Mouse (Mus musculus) stomach, embryonic 15.5 days (tissue): ENCODE results near the gene Etv4. TPM values are rescaled to one million over a fixed set of nuclear protein-coding genes. Genes with fewer than 3 reads are reported as not detected.

Source experiments
- ATAC-seq: fragments of 200-750 bp; cut with Nextera tagmentation; 2 replicates; pipeline ENCODE4 v1.8.0; 2017; ENCODE audit warnings: low read depth, moderate number of reproducible peaks, moderate TSS enrichment; ENCODE audit not compliant: insufficient read depth, low FRiP score
- H3K27ac ChIP-seq: fragments of 300-500 bp; sonication (generic); 2 replicates; pipeline ENCODE4 v1.5.1; 2015; ENCODE audit warnings: mild to moderate bottlenecking, inconsistent platforms
- H3K27me3 ChIP-seq: fragments of 300-500 bp; sonication (generic); replicated peaks from 2 replicates; pipeline ENCODE4 v1.6.1; 2015; ENCODE audit warnings: inconsistent platforms
- H3K36me3 ChIP-seq: fragments of 300-500 bp; sonication (generic); 2 replicates; pipeline ENCODE4 v1.6.1; 2015; ENCODE audit warnings: inconsistent platforms
- H3K4me1 ChIP-seq: fragments of 300-500 bp; sonication (generic); 2 replicates; pipeline ENCODE4 v1.6.1; 2015; ENCODE audit warnings: inconsistent platforms
- H3K4me2 ChIP-seq: fragments of 300-500 bp; sonication (generic); 2 replicates; pipeline ENCODE4 v1.6.1; 2015; ENCODE audit warnings: mild to moderate bottlenecking, inconsistent platforms
- H3K4me3 ChIP-seq: fragments of 300-500 bp; sonication (generic); replicated peaks from 2 replicates; pipeline ENCODE4 v1.5.1; 2015; ENCODE audit warnings: inconsistent platforms
- H3K9ac ChIP-seq: fragments of 300-500 bp; sonication (generic); 2 replicates; pipeline ENCODE4 v1.6.1; 2015; ENCODE audit warnings: inconsistent platforms
- H3K9me3 ChIP-seq: fragments of 300-500 bp; sonication (generic); 2 replicates; pipeline ENCODE4 v1.6.1; 2016; ENCODE audit warnings: inconsistent platforms
- WGBS: fragments of 180-500 bp; shearing (Covaris S2); methylation state at CpG from one replicate; pipeline ENCODE4 v1.1.7; 2015; 5-methylcytosine and 5-hydroxymethylcytosine counted together
- polyA plus RNA-seq: library from polyadenylated mRNA; unstranded; fragments of >200 nt; fragmentation: Nextera tagmentation; extraction: Ambion mirVana; gene quantifications from 2 replicates; pipeline ENCODE4 v1.2.1, GENCODE M21; 2015

The Etv4 gene
- polyA plus RNA-seq, 1 experiment from 2014 or later = 6.8 TPM

DNA sequence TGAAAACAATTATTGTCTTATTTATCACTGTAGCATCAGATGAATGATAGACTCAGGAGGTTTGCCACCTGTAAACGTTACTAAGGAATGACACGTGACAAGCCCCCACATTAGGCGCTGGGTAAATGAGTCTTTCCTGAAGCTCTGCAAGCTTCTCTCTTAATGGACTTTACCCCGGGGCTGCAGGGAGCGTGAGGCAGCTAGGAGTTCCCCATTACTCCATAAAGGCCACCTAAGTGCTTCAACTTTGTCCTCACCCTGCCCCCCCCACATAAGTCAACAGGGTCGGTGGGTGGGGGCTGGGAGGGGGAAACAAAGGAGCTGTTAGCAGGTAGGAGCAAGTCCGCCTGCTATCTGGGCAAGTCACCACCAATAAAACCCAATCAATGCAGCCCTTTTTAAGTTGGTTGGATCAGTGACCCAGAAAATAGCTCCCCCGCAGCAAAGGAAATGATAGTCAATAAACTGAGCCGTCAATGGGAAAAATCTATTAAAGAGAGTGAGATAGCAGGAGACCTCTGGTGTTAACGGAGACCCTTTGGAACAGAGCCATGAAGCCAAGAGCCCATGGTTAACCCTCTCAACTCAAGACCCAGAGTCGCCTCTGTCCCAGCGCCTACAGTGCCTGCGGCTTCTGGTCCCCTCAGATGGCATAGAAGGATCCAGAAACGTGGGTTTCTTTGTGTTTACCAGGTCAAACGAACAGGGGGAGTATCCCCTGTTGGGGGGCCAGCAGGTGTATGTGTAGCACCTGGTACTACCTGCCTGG, 24.1 kb upstream of the Etv4 start:
- WGBS = 29% methylated on average over 15 of the region's 15 CpGs
- H3K27ac ChIP-seq = no peak overlapping the region; the same call in 1 of the 2 replicates
- ATAC-seq = peak; percentile 71

DNA sequence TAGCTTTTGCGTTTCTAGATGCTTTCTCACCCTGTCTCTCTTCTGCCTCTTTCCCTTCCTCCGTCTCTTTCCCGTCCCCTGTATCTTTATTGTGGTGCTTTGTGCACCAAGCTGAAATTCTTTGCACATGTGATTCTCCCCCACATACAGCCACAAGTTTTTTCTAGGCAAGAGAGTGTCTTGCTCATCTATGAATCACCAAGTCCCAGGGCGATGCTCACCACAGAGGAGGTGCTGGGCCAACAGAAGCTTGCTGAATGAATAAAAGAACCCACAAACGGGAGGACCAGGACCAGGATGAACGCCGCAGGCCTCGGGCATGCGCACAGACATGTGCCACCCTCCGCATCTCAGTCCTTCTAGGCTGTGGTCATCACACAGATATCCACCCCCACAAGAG, 22.1 kb upstream of the Etv4 start:
- H3K9ac ChIP-seq = no peak overlapping the region
- H3K4me2 ChIP-seq = no peak overlapping the region
- no peaks in the 10 kb centered on the region for H3K4me1 ChIP-seq
- no peak overlapping the region for H3K4me3 ChIP-seq
- ATAC-seq = no peak
- WGBS = 84% methylated on average over 10 of the region's 10 CpGs
- H3K36me3 ChIP-seq = no peaks in the 10 kb centered on the region
- no peak overlapping the region for H3K27ac ChIP-seq
- no peaks in the 10 kb centered on the region for H3K9me3 ChIP-seq
- 0 out of 2 replicates have a peak, but pooled peaks cover 4% of the 10 kb centered on the region for H3K27me3 ChIP-seq

More for the DNA sequence above, 24.1 kb upstream of the Etv4 start:
- H3K9me3 ChIP-seq = no peaks in the 10 kb centered on the region
- no peak overlapping the region for H3K4me3 ChIP-seq
- H3K36me3 ChIP-seq = no peaks in the 10 kb centered on the region
- H3K9ac ChIP-seq = no peak overlapping the region
- 0 out of 2 replicates have a peak, but pooled peaks cover 8% of the 10 kb centered on the region for H3K27me3 ChIP-seq
- no peaks in the 10 kb centered on the region for H3K4me1 ChIP-seq
- H3K4me2 ChIP-seq = no peak overlapping the region

DNA sequence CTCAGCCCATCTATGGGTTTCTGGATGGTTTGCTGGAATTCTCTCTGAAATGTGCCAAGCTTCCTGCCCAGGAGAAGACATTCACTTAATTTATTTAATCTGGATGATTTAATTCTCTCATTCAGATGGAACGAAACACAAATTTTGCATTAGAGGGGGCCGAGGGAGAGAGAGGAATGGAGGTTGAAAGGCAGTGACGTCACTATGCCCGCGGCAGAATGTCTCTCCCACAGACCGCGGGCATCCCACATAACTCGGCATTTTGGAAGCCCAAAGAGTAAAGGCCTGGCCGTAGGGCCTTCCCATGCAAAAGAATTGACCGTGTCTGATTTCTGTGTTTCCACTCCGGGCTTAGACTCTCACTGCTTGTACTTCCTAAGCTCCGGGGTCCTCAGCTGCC, 21.6 kb upstream of the Etv4 start:
- Histone ChIP-seq H3K27me3 (0 out of 2 replicates have a peak, but pooled peaks cover 4% of the 10 kb centered on the region), H3K9ac (no peak overlapping the region), H3K9me3 (no peaks in the 10 kb centered on the region), H3K4me2 (no peak overlapping the region), H3K4me3 (no peak overlapping the region), H3K36me3 (no peaks in the 10 kb centered on the region), H3K27ac (no peak overlapping the region), H3K4me1 (no peaks in the 10 kb centered on the region)
- no peak for ATAC-seq
- WGBS = 62% methylated on average over 12 of the region's 12 CpGs

DNA sequence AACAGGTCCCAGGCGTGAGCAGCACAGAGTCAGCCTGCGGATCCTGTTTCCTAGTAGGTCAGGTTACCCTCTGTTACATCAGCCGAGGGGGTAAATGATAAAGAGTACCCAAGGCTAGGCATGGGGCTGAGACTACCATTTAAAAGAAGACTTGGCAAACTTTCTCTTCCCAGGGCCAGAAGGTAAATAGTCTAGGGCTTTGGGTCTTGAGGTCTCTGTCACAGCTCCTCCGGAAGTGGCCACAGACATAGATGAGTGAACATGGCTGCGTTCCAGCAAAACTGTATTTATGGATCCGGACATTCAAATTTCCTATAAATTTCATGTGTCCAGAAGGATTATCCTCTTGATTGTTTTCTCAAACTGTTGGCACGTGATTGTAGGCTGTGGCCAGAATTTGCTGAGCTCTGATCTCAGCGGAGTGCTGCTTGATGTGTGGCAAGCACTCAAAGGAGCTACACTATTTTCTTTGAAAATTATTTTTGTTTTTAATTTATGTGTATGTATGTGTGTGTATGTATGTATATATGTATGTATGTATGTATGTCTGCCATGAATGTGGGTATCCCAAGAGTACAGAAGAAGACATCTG, 20.0 kb upstream of the Etv4 start:
- no peaks in the 10 kb centered on the region for H3K36me3 ChIP-seq
- H3K27ac ChIP-seq = no peak overlapping the region
- no peak for ATAC-seq
- H3K4me1 ChIP-seq = peaks cover 4% of the 10 kb centered on the region; the same call in 1 of the 2 replicates
- H3K4me2 ChIP-seq = no peak overlapping the region
- no peaks in the 10 kb centered on the region for H3K9me3 ChIP-seq
- 75% methylated on average over 8 of the region's 8 CpGs for WGBS
- H3K4me3 ChIP-seq = no peak overlapping the region
- H3K27me3 ChIP-seq = 0 out of 2 replicates have a peak, but pooled peaks cover 4% of the 10 kb centered on the region
- no peak overlapping the region for H3K9ac ChIP-seq

DNA sequence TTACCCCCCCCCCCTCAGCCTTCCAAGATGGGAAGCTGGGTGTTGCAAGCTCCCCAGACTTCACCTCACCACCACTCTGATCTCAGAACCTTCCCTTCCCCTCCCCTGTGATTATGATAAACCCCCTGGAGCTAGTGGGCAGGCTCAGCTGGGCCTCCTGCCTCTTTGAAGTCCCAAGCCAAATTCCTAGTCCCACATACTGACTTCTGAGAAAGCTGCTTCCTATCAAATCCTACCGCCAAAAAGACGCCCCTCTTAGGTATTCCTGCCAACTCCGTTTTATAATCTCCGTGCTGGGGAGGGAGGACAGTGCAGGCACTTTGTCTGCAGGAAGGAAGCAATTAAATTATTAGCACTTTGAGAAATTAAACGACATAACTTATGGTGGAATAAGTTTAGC, 16.2 kb upstream of the Etv4 start:
- WGBS = 12% methylated on average over 5 of the region's 5 CpGs

DNA sequence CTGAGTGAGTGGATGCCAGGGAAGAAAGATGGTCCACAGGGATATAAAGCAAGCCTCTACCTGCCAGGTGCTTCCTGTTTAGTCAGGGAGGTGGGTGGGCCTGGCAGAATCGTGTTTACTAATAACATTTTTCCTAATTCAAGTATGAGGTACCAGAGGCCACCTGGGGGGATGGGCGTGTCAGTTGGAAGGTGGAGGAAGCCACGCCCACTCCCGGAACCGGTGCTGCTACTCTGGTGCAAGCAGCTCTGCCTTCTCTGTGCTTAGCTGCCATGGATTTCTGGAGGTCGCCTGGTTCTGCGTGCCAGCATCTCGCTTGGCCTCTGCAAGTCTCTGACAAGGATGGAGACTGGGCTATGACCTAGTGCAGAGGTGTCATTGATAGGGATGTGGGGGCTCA, 12.9 kb upstream of the Etv4 start:
- Histone ChIP-seq H3K4me2 (no peak overlapping the region), H3K9me3 (no peaks in the 10 kb centered on the region), H3K27me3 (no peaks in the 10 kb centered on the region), H3K4me3 (no peak overlapping the region), H3K36me3 (no peaks in the 10 kb centered on the region), H3K9ac (no peak overlapping the region), H3K27ac (no peak overlapping the region), H3K4me1 (peaks cover 7% of the 10 kb centered on the region; the same call in 1 of the 2 replicates)
- 34% methylated on average over 8 of the region's 8 CpGs for WGBS
- ATAC-seq = no peak

More for the DNA sequence above, 16.2 kb upstream of the Etv4 start:
- Histone ChIP-seq H3K4me3 (no peak overlapping the region), H3K4me1 (peaks cover 7% of the 10 kb centered on the region; the same call in 1 of the 2 replicates), H3K4me2 (no peak overlapping the region), H3K27ac (no peak overlapping the region), H3K36me3 (no peaks in the 10 kb centered on the region), H3K9ac (no peak overlapping the region), H3K9me3 (no peaks in the 10 kb centered on the region), H3K27me3 (no peaks in the 10 kb centered on the region)
- no peak for ATAC-seq

DNA sequence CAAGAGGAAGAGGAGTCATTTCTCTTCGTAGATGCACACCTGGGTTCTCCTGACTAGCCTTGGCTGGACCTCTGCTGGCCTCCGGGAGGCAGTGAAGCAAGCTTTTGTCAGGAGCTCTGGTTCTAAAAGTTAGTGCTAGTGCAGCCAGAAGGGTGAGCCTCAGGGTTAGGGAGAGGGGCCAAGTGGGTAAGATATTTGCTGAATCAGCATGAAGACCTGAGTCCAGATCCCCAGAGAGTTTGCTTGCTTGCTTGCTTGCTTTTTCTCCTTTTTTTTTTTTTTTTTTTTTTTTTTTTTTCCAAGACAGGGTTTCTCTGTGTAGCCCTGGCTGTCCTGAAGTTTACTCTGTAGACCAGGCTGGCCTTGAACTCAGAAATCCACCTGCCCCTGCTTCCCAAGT, 12.2 kb upstream of the Etv4 start:
- WGBS = 85% methylated on average over 2 of the region's 2 CpGs
- no peaks in the 10 kb centered on the region for H3K9me3 ChIP-seq
- H3K36me3 ChIP-seq = no peaks in the 10 kb centered on the region
- no peaks in the 10 kb centered on the region for H3K27me3 ChIP-seq
- no peak for ATAC-seq
- peaks cover 7% of the 10 kb centered on the region; the same call in 1 of the 2 replicates for H3K4me1 ChIP-seq
- no peak overlapping the region for H3K4me2 ChIP-seq
- no peak overlapping the region for H3K9ac ChIP-seq
- H3K4me3 ChIP-seq = no peak overlapping the region
- H3K27ac ChIP-seq = no peak overlapping the region

DNA sequence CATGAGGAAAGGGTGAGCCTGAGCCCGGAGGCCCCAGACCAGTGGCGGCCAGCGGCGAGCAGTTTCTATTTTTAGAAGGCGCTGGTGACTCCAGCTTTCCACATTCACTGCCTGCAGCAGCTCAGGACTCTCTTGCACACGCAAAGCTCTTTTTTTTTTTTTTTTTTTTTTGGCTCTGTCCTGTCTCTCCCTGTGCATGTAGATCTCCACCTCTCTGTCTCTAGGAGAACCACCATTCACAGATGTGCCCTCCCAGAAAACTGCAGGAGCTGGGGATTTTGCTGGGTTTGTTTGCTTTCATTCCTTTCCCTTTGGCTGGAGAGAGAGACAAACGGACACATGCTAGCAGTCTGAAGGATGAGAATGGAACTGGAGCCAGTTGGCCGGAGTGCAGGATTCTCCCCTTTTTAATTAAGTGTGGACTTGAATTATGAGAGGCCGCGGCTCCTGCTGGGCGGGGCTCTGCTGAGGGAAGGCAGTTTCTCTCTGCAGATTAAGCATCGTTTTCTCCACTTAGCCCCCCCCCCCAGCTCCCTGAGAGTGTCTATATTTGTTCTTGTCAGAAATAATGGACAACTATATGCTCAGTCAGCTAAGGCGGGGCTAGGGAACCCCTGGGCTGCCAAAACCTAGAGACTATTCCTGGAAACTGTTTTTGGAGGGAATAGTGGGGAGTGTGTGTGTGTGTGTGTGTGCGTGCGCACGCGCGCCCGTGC, 5.8 kb upstream of the Etv4 start:
- WGBS = 18% methylated on average over 19 of the region's 19 CpGs
- H3K36me3 ChIP-seq = no peaks in the 10 kb centered on the region
- H3K4me2 ChIP-seq = peak overlapping the region; percentile 41
- H3K4me3 ChIP-seq = 0 out of 2 replicates have a peak overlapping the region, but pooled peaks have one; percentile 14
- H3K27ac ChIP-seq = peak overlapping the region; percentile 58; the same call in 1 of the 2 replicates
- peaks cover 21% of the 10 kb centered on the region for H3K27me3 ChIP-seq
- H3K4me1 ChIP-seq = peaks cover 14% of the 10 kb centered on the region
- H3K9me3 ChIP-seq = no peaks in the 10 kb centered on the region
- ATAC-seq = peak; percentile 67
- no peak overlapping the region for H3K9ac ChIP-seq

DNA sequence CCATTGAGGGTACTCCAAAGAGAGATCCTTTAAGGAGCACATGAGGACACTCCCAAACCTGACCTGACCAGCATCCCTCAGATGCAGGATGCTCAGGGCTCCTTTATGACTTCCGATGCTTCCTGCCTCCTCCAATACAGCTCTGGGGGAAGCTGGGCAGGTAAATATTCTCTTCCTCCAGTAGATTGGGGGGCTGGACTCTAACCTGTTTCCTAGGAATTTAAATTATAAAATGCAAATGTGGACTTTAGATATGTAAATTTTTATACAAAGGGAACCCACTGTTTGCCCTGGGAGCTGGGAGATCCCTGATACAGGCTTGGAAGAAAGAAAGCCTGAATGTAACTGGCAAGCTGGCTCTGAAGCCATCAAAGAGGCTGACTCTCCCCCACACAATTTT, 2.3 kb upstream of the Etv4 start:
- Histone ChIP-seq H3K36me3 (no peaks in the 10 kb centered on the region), H3K4me1 (peaks cover 33% of the 10 kb centered on the region), H3K4me2 (no peak overlapping the region), H3K4me3 (no peak overlapping the region), H3K9ac (no peak overlapping the region), H3K27me3 (peaks cover 49% of the 10 kb centered on the region), H3K27ac (no peak overlapping the region), H3K9me3 (no peaks in the 10 kb centered on the region)
- ATAC-seq = no peak
- WGBS = 91% methylated on average over 1 of the region's 1 CpGs

DNA sequence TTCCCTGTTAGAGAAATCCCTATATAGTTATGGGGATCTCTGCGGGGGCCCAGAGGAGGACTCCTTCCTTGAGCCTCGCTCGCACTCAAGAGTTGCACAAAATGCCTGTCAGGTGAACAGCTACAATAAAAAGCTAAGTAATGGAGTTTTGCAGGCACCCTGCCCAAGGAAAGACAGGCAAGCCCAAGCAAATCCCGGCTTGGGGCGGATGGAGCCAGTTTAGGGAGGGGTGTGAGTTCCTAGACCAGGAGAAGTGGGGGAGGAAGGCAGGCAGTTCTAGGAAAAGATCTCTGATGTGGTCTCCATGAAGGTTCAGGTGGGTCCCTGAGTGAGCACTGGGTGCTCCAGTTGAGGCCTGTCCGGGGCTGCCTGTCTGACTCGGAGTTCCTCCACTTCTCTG, 1.5 kb upstream of the Etv4 start:
- Histone ChIP-seq H3K4me3 (no peak overlapping the region), H3K4me2 (no peak overlapping the region), H3K4me1 (peaks cover 33% of the 10 kb centered on the region), H3K27ac (no peak overlapping the region), H3K9ac (no peak overlapping the region), H3K9me3 (no peaks in the 10 kb centered on the region), H3K36me3 (no peaks in the 10 kb centered on the region), H3K27me3 (peaks cover 56% of the 10 kb centered on the region)
- WGBS = 68% methylated on average over 7 of the region's 7 CpGs
- ATAC-seq = no peak

DNA sequence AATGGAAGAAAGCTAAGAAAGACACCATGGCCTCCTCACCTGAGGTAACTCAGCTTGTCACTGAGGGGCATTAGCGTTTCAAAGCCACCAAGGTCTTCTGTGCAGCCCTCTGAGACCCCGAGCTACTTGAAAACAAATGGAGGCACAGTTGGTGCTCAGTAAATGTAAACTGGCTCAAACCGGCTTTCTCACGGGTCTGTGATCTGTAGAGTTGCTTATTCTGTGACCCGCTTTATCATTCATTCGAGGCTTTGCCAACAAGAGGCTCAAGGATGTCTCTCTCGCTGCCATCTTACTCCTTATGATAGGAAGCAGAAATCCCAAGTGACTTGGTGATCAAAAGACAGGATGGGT, 658 bp upstream of the Etv4 start:
- H3K4me1 ChIP-seq = peaks cover 27% of the 10 kb centered on the region
- peak overlapping the region; percentile 56 for H3K4me3 ChIP-seq
- no peaks in the 10 kb centered on the region for H3K9me3 ChIP-seq
- no peak for ATAC-seq
- peak overlapping the region; percentile 98 for H3K4me2 ChIP-seq
- no peaks in the 10 kb centered on the region for H3K36me3 ChIP-seq
- H3K27ac ChIP-seq = no peak overlapping the region
- peaks cover 56% of the 10 kb centered on the region for H3K27me3 ChIP-seq
- H3K9ac ChIP-seq = no peak overlapping the region
- WGBS = 7% methylated on average over 7 of the region's 7 CpGs
